Mouse (Mus musculus): ENCODE data around the gene Rhpn2.

DNA sequence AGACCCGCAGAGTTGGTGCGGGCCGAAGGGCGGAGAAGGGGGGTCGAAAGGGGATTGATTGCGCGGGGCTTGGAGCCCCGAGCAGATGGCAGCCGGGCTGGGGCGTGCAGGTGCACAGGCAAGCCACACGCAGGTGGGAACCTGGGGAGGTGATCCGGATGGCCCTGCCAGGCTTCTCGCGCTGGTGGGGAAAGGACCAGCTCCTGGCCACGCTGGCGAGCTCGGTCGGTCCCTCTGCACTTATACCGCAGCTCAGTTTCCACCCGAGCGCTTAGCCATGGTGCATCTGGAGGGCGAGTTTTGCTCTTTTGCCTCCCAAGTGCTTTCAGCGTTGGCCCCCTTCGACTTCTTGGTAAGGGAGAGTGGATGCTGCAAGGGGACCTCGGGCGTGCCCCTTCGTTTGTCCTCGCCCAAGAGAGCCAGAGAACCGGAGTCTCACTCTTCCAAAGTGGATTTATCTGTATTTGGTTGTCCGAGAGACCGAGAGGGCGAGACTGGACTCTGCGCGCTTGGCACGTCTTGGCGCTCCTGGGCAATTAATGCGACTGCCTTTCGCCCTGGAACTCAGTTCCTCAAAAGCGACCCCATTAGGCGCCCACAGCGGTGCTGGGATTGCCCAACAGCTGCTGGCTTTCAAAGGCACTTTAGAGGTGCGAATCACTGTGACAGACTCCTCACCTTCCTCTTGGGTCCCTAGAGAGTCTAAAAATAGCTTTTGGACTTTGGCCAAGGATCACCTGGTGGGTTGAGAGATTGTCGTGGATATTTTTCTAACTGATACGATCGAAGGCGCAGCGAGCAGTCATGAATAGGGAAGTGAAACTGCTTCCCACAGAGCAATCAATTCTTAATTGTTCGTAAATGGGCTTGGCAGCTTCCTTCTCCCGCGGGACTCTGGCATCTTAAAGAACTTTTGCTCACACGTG is 820 bp downstream of the Rhpn2 start:
- TF ChIP-seq POLR2A (IDR thresholded peaks at IDR 0.05; ENCODE audit: borderline replicate concordance, low read depth, low read length), result no peak
- TF ChIP-seq CTCF (IDR thresholded peaks at IDR 0.05; ENCODE audit: low read depth, low read length), result no peak

Measured in bone marrow macrophage, adult 2 months (primary cell).